Mouse (Mus musculus) neutrophil, adult 5-6 weeks (primary cell): ENCODE measurements around the gene Fam186a. TPM values are rescaled to one million over a fixed set of nuclear protein-coding genes. Genes with fewer than 3 reads are reported as not detected.
A peak's percentile ranks its signal among the peaks of the same experiment; 100 is the strongest.
"Not testable (repeated sequence)": the region's sequence is repeated elsewhere in the genome, so short reads cannot be mapped to it uniquely, and the experiment has no call there.

Experiments used
- ATAC-seq: fragments of 151-379, 151-347 bp; 2 replicates; pipeline ENCODE4 v1.8.0; 2017; ENCODE audit warnings: mild to moderate bottlenecking, moderate TSS enrichment; ENCODE audit not compliant: insufficient number of reproducible peaks, poor library complexity, low FRiP score, severe bottlenecking; ENCODE audit errors: extremely low read depth
- total RNA-seq: library from RNA; stranded (forward); fragments of 200-1000 nt; gene quantifications from 2 replicates; pipeline ENCODE4 v1.2.3, GENCODE M21; 2017

Fam186a gene
- not detected in 2 replicates for total RNA-seq

DNA sequence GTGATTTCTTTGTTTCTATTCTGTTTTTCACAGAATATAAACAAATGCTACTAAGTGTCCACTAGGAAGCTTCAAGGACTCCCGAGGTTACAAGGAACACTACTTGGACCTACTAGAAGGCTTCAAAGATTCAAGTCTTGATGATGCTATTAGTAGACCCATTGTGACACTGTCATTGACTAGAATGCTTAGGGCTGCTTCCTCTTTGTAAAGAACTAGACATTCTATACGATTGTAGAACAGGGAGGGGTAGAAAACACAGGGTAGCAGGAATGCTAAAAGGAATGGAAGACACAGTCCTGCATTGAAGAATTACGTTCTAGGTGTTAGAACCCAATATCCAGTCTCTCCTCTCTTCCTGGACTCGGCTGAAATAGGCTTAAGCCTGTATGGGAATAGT is at the start of gene Fam186a:
Fam186a (minus strand) TSS at position 101 of the 400 bp plus-strand sequence.
- no peak for ATAC-seq

DNA sequence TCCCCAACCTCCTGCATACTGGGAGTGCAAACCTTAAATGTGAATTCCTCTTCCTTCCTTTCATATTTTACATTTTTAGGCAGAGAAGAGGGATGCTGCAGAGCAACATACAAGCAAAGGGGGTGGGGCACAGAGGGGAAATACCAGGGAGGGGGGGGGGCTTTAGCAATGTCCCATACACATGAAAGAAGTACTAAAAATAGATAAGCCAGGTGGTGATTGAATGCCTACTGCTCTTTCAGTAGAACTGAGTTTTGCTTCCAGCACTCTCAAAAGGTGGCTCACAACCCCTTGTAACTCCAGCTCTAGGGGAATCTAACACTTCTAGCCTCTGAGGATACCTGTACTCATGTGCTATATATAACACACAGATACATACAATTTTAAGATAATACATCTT is 39.3 kb upstream of the Fam186a start:
- no peak for ATAC-seq

DNA sequence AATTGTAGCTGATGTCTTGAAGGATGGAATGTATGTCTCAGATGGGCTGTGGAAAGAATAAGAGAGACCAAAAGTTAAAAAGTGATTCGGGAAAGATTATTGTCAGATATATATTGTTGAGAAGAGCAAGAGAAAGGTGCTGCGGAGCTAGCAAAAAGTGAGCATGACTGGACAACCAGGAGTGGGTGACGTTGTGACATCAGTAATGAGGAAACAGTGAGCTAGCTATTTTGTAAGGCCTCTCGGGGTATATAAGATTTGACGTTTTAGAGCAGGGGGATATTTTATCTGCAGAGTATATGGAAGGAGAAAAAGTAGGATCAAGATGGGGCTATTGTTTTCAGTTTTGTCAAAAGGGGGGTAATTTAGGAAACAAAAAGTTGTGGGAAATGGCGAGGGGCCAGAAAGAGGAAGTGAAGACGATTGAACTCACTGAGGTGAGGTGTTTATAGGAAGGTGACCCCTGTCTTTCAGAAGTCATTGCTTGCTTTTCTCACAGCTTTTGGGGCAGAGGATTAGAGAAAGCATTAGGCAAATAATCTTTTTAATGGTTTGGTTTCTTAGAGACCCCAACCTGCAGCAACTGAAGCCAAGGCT is 37.9 kb upstream of the Fam186a start:
- peak; percentile 83 for ATAC-seq

DNA sequence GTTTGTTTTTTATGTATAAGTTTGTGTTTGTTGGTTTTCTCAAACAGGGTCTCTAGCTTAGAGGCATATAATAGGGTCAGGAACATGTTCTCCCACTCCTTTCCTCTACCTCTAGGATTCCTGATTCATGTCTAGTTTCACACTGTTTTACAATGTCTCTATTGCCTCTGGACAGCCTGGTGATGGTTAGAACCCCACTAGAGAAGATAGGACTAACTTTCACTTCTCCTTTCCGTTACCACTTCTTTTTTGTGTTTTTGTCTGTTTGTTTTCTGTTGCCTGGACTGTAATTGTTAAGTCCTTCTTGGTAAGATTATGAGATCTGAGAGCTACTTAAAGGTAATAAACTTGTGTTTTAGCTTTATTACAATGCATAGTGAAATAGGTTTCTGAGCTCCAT is 32.5 kb upstream of the Fam186a start:
- peak; percentile 56; the same call in 1 of the 2 replicates for ATAC-seq

DNA sequence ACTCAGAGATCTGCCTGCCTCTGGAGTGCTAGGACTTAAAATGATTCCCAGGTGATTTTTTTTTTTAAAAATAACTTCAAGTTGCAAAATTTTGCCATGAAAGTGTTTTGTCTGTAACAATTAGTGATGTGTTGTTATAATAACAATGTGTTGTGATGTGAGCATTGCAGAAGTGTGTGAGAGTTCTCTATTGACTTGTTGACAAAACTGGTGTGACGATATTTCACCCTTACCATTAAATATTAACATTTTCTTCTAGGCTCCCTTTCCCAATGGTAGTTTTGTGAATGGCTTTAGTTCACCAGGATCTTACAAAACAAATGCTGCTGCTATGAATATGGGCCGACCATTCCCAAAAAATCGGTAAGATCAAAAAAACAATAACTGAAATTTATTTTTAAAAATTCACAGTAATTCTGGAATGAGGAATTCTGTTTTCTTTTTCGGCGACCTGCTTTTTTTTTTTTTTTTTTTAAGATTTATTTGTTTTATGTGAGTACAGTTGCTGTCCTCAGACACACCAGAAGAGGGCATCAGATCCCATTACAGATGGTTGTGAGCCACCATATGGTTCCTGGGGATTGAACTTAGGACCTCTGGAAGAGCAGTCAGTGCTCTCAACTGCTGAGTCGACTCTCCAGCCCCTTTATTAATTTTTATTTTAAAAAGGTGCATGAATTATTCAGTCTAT is 30.4 kb upstream of the Fam186a start:
- ATAC-seq = no peak

DNA sequence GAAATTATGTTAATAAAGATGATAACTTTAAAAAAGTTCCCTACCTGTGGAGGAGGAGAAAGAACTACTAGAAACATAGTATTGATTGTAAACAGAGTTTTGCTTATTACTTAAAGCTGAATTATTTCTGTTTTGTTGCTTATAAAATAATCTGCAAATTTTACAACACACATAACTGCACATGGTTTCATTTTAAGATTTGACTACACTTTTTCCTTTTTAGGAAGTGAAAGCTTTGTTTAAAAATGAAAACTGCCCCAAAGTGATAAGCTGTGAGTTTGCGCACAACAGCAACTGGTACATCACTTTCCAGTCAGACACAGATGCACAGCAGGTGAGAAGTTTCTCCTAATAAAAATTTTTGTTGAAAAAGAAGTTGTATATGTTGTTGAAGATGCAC is 26.2 kb upstream of the Fam186a start:
- ATAC-seq = no peak

DNA sequence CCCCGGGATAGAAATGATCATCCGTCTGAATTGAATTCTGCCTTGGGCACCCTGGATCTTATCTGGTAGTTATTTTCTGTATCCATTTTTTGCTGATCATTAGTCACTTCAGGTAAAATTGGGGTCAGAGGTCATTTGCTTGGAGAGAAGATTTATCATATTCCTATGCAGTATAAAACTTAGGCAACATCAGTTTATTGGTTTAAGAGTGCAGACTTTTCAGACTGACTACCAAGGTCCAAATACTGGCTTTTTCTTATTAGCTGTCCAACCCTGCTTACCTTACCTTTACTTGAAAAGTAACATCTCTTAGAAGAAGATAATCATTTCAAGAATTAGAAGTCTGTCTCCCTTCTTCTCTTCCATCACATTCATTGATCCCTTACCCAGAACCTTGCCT is 12.9 kb upstream of the Fam186a start:
- no peak for ATAC-seq

DNA sequence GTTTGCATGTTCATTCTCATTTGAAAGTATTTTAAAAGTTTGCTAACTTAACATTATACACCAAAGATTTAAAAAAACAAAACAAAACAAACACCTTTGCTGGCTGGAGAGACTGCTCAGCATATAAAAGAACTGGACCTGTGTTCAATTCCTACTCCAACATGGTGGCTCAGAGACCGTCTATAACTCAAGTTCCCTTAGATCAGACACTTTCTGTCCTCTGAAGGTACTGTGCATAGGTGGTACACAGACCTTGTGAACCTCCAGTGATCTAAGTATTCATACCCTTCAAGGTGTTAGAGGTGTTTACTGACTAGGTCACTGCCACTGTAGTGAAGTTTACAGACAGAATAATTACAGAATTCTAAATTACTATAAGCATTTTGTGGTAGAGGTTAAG is 12.4 kb upstream of the Fam186a start:
- ATAC-seq = no peak

DNA sequence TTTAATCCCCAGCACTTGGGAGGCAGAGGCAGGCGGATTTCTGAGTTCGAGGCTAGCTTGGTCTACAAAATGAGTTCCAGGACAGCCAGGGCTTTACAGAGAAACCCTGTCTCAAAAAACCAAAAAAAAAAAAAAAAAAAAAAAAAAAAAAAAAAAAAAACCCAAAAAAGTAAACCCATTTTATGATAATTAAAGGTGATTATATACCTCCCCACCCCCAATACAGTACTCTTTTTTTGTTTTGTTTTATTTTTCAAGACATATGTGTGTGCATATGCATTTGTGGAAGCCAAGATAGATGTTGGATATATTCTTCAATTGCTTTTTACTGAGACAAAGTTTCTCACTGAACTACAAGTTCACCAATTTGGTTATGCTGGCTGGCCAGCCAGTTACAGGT is 9.3 kb upstream of the Fam186a start:
- not testable (repeated sequence) for ATAC-seq

DNA sequence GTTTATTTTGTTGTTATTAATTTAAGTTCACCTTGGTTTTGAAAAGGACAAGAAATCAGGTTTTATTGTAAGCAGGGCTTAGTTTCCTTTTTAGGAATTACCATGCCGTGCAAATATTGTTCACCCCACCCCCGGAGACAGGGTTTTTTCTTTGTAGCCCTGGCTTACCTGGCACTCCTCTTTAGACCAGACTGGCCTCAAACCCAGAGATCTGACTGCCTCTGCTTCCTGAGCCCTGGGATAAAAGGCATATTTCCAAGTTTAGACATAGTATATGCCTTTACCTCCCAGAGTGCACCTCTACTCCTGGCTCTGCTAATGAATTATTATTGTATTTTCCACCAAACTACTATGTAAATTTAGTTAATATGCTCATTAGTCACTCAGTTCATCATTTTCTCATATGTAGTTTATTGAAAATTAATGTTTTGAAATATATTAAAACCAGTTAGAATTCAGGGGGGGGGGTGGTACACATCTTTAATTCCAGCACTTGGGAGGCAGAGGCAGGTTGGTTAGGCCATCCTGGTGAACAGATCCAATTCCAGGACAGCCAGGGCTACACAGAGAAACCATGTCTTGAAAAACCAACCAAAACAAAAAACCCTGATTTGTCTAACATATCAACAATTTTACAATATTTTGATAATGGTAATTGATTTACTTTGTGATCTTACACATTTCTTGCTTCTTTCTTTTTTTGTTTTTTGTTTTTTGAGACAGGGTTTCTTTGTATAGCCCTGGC is 7.8 kb upstream of the Fam186a start:
- no peak for ATAC-seq

DNA sequence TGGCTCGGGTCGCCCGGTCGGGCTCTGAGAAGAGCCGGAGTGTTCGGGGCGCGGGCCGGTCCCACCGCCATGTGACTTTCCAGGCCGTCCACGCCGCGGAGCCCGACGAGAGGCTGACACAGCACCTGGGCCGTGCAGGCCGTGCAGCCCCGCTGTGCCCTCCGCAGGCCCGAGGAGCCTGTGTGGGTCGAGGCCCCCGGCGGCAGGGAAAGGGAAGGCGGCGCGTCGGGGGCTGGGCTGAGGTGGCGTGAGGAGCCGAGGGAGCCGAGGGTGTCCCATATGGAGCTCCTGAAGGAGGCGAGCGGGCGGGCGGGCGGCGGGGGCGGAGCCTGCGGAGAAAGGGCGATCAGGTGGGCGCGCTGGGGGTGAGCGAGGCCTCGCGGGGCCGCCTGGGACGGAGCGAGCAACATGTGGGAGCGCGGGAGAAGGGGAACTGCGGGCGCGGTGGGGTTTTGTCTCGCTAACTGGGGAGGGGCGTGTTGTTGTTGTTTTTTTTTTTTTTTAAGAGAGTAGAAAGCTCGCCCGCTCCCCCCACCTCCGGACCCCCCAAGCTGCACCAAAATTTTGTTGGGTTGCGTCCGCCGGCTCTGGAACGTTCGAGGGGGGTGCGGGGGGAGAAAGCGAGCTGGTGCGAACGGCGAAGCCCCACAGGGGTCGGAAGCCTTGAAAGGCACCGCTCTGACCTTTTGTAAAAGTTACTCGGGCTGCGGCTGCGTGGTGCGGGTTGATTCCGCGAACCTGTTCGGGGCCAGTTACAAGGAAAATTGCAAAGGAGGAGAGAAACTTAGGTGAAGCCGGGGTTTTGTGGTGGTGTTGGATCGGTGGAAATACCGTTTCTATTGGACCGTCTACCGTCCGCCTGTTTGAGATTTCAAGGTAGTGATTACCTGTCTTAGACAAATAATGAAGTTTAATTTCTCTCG is 6.4 kb upstream of the Fam186a start:
- ATAC-seq = peak; percentile 21; the same call in 1 of the 2 replicates

DNA sequence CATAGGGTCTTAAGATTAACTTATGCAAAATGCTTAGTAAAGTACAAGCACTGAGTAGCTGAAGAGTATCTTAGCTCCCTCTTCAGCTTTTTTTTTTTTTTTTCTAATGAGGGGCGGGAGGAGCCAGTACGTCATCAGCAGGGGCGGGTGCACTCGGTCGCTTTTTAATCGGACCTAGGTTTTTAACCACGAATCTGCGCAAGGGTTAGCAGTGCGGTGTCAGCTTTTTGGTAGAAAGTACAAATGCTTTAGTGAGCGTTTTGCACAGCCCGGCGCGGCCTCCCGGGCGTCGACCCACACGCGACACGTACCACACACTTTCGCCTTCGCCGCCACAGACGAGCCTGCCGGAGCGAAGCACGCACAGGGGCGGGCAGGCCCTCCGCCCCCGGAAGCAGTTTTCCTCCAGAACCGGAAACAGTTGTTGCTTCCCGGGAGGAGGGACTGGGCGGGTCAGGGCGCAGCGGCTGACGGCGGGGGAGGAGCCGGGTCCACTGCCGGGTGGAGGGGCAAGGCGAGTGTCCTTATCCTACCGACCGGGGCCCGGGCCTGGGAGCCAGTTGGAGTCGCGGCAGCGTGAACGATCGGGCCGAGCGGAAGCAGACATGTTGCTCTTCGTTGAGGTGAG is 5.6 kb upstream of the Fam186a start:
- peak; percentile 94 for ATAC-seq

DNA sequence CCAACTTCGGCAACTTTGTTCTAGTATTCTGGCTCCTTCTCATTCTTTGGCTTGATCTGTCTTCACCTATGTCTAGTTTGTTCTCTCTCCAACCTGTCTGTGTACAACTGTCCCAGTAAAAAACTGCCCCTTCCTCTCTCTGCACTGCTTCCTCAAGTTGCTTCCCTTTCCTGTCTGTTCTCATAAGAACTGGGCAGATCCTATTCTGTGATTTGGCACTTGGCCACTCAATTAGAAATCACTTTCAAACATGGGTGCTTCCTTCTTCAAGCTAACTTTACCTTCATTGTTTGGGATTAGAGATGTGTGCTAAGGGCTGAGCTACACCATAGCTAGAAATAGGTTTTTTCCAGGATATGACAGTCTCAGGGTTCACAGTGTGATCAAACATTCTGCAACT is 3.7 kb upstream of the Fam186a start:
- ATAC-seq = no peak

DNA sequence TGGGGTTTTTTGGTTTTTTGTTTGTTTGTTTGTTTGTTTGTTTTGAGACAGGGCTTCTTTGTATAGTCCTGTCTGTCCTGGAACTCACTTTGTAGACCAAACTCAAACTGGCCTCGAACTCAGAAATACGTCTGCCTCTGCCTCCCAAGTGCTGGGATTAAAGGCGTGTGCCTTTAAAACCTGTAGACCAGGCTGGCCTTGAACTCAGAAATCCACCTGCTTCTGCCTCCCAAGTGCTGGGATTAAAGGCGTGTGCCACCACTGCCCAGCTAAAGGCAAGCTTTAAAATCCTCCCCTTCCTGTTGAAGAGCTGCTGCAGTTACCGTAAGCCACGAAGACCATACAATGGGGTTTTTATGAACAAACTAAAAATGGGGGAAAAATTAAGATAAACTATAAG is 2.9 kb upstream of the Fam186a start, which contains the start of gene Larp4:
Larp4 (plus strand) TSS at position 301 of the 400 bp plus-strand sequence.
- not testable (repeated sequence) for ATAC-seq

DNA sequence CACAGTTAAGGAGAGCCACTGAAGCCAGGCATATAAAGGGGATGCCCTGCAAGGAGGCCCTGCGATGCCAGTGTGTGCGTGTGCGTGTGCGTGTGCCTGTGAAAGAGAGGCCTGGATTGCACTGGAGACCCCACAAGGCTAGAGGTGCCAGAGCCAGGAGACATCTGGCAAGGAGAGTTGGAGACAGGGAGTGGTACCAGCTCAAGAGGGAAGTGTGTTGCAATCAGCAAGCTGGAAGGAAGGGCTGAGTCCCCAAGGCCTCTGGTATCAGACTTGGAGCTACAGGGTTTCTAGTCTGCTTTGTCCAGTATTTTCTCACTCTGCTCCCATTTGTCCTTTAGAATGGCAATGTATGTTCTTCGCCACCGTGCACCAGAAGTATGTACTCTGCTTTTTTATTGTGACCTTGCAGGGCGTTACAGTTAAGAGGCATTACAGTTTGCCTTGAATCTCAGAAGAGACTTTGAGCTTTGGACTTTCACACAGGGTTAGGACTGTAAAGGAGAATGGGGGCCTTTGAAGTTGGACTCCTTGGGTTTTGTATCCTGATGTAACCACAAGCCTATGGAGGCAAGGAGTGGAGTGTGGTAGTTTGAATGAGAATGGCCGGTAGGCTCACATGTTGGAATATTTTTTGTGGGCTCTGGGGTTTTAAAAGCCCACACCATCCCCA is 1.6 kb downstream of the Fam186a start:
- ATAC-seq = no peak

DNA sequence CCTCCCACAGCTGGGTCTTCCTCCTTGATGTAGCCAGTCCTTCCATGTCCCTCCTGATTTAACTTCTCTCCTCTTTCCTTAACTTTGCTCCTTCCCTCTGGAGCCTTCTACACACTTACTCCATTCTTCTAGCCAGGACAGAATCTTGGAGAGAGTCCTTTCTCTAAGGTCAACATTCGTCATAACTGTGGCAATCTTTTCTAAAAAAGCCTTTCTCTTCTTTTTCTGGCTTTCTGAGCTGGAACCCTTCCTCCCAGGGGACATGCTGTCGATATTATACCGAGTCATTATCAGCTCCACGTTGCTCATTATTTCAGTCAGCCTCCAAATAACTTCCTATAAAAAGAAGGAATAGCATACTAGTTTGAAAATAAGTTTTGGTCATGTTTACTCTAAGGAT is 11.5 kb downstream of the Fam186a start:
- ATAC-seq = no peak

DNA sequence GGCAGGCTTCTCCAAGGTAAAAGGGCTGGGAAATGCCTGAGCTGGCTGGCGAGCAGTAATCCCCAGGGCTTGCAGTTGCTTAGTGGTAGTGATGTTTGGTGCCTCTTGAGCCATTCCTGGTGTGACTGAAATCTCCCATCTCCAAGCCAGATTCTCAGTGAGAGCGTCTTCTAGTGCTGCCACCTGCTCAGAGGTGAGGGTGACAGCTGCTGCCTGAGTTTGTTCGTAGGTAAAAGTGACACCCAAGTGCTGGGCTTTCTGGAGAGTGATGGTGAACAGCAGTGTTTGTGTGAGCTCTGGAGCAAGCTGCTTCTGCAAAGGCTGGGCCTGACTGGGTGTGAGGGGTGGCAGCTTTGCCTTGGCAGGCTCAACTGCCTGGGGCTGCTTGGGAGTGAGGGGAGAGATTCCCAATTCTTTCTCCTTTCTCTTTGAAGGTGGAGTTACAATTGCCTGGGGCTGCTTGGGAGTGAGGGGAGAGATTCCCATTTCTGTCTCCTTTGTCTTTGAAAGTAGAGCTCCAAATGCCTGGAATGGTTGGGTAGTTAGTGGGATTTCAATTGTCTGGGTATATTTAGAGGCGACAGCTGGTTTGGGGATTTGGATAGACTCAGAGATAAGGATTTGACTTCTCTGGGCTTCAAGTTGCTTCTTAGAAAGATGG is 25.8 kb downstream of the Fam186a start:
- ATAC-seq = no peak

DNA sequence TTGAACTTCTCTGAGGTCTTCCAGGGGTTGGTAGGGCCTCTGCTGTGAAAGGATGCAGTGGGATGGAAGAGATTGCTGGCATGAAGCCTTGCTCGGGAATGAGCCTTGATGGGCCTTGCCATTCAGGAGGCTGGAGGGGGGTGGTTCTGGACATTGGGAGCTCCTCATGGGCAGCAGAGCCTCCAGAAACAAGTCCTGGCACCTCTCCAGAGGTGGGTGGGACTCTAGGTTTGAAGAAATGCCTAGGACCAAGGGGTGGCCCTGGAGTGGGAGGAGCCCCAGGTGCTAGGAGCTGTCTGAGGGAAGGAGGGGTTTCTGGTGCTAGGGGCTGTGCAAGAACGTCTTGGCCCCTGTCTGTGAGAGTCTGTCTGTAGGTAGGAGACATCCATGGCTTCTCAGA is 26.4 kb downstream of the Fam186a start:
- no peak for ATAC-seq
